Mouse (Mus musculus) left cerebral cortex, adult 8-10 months (tissue): ENCODE measurements around the gene Ppp5c. TPM values are rescaled to one million over a fixed set of nuclear protein-coding genes. Genes with fewer than 3 reads are reported as not detected.

Experiments
- DNase-seq, 2 experiments: peaks; one replicate each; pipeline ENCODE4 v3.0.0; 2022; ENCODE audit warnings: low spot score in 2 of 2
- total RNA-seq, 4 experiments: library from RNA; stranded (reverse); gene quantifications; 2 replicates each; pipeline ENCODE4 v1.2.4; 2022

The Ppp5c gene
- 100 to 1,000 TPM; 149 to 165 (median 157) TPM for total RNA-seq

GRCm38 (mm10) chr7:17027588-17028343 is at the start of gene Ppp5c:
TSS of gene Ppp5c (minus strand) at chr7:17027924.
- peak; percentile 71 to 89 for DNase-seq

GRCm38 (mm10) chr7:17076542-17076941 is 48.8 kb upstream of the Ppp5c start:
- DNase-seq: no peak

GRCm38 (mm10) chr7:17073904-17074615 is 46.3 kb upstream of the Ppp5c start, which contains the start of gene Psg16:
TSS of gene Psg16 (plus strand) at chr7:17074040.
- peak; percentile 39 to 56 for DNase-seq

- no peak for DNase-seq
These were observed 45.8 kb upstream of the Ppp5c start for GRCm38 (mm10) chr7:17073513-17073903.

- DNase-seq: peak in 1 of 2 experiments; percentile 2
These were observed 39.9 kb upstream of the Ppp5c start for GRCm38 (mm10) chr7:17067651-17068050.

- DNase-seq: no peak
These were observed 39.3 kb upstream of the Ppp5c start for GRCm38 (mm10) chr7:17067000-17067399.

GRCm38 (mm10) chr7:17066412-17066811 is 38.7 kb upstream of the Ppp5c start:
- peak; percentile 60 to 94 for DNase-seq

GRCm38 (mm10) chr7:17065620-17066019 is 37.9 kb upstream of the Ppp5c start:
- DNase-seq: peak in 1 of 2 experiments; percentile 4

GRCm38 (mm10) chr7:17062845-17063244 is 35.1 kb upstream of the Ppp5c start:
- DNase-seq: peak in 1 of 2 experiments; percentile 7

- peak; percentile 25 to 36 for DNase-seq
These were observed 34.7 kb upstream of the Ppp5c start, which contains the start of gene Hif3a for GRCm38 (mm10) chr7:17062389-17062788. TSS of gene Hif3a (minus strand) at chr7:17062427.

- DNase-seq: peak in 1 of 2 experiments; percentile 26
These were observed 33.3 kb upstream of the Ppp5c start for GRCm38 (mm10) chr7:17060782-17061605.

GRCm38 (mm10) chr7:17060031-17060781 is 32.5 kb upstream of the Ppp5c start:
- peak; percentile 73 to 81 for DNase-seq

- peak in 1 of 2 experiments; percentile 5 for DNase-seq
These were observed 31.7 kb upstream of the Ppp5c start for GRCm38 (mm10) chr7:17059463-17059844.

GRCm38 (mm10) chr7:17058816-17059462 is 31.2 kb upstream of the Ppp5c start:
- peak in 1 of 2 experiments; percentile 19 for DNase-seq

- DNase-seq: peak in 1 of 2 experiments; percentile 76
These were observed 30.5 kb upstream of the Ppp5c start for GRCm38 (mm10) chr7:17058071-17058689.

GRCm38 (mm10) chr7:17056601-17057523 is 29.1 kb upstream of the Ppp5c start:
- DNase-seq: peak in 1 of 2 experiments; percentile 36

- DNase-seq: peak; percentile 69 to 93
These were observed 28.4 kb upstream of the Ppp5c start for GRCm38 (mm10) chr7:17056081-17056581.

GRCm38 (mm10) chr7:17055287-17055946 is 27.7 kb upstream of the Ppp5c start:
- DNase-seq: peak in 1 of 2 experiments; percentile 1
